Mouse (Mus musculus) B cell, adult 2 months (primary cell): ENCODE measurements at regions not wholly inside any gene's neighbourhood (a gene's known extent, or its start where the extent isn't known, plus 50 kb on each side); places are given as distances from the start of the nearest gene placed in this dataset.

Experiments
- DNase-seq, 2 experiments: peaks; one replicate each; pipeline ENCODE4 v3.0.0; 2022

- DNase-seq = no peak
Observed at GRCm38 (mm10) chr7:124868621-124869020, 575.9 kb upstream of the Kdm8 start.

- DNase-seq = no peak
Observed at GRCm38 (mm10) chr7:124880771-124881170, 563.7 kb upstream of the Kdm8 start.

- DNase-seq = no peak
Observed at GRCm38 (mm10) chr7:124907233-124907632, 537.2 kb upstream of the Kdm8 start.

GRCm38 (mm10) chr7:124907662-124908296, 536.7 kb upstream of the Kdm8 start:
- DNase-seq = no peak

GRCm38 (mm10) chr7:124914061-124914460, 530.4 kb upstream of the Kdm8 start:
- DNase-seq = no peak

GRCm38 (mm10) chr7:124914479-124914878, 530.0 kb upstream of the Kdm8 start:
- no peak for DNase-seq

GRCm38 (mm10) chr7:124914972-124915371, 529.5 kb upstream of the Kdm8 start:
- no peak for DNase-seq

- DNase-seq = no peak
Observed at GRCm38 (mm10) chr7:124915637-124916036, 528.8 kb upstream of the Kdm8 start.

- no peak for DNase-seq
Observed at GRCm38 (mm10) chr7:124917606-124918120, 526.8 kb upstream of the Kdm8 start.

- DNase-seq = no peak
Observed at GRCm38 (mm10) chr7:124922806-124923205, 521.7 kb upstream of the Kdm8 start.

- DNase-seq = no peak
Observed at GRCm38 (mm10) chr7:124933573-124933972, 510.9 kb upstream of the Kdm8 start.

- DNase-seq = no peak
Observed at GRCm38 (mm10) chr7:124939357-124939756, 505.1 kb upstream of the Kdm8 start.

- no peak for DNase-seq
Observed at GRCm38 (mm10) chr7:124941527-124941926, 502.9 kb upstream of the Kdm8 start.

GRCm38 (mm10) chr7:124946424-124946823, 498.1 kb upstream of the Kdm8 start:
- DNase-seq = no peak

GRCm38 (mm10) chr7:124957329-124957728, 487.1 kb upstream of the Kdm8 start:
- no peak for DNase-seq

GRCm38 (mm10) chr7:124974870-124975488, 469.5 kb upstream of the Kdm8 start:
- DNase-seq = no peak

- no peak for DNase-seq
Observed at GRCm38 (mm10) chr7:124989456-124989855, 455.0 kb upstream of the Kdm8 start.

GRCm38 (mm10) chr7:124990695-124991094, 453.8 kb upstream of the Kdm8 start:
- DNase-seq = no peak

- no peak for DNase-seq
Observed at GRCm38 (mm10) chr7:124996538-124996937, 447.9 kb upstream of the Kdm8 start.

- no peak for DNase-seq
Observed at GRCm38 (mm10) chr7:125000669-125001068, 443.8 kb upstream of the Kdm8 start.

GRCm38 (mm10) chr7:125005638-125006037, 438.8 kb upstream of the Kdm8 start:
- DNase-seq = no peak

- no peak for DNase-seq
Observed at GRCm38 (mm10) chr7:125019259-125019658, 425.2 kb upstream of the Kdm8 start.

GRCm38 (mm10) chr7:125024944-125025343, 419.5 kb upstream of the Kdm8 start:
- DNase-seq = no peak

GRCm38 (mm10) chr7:125033778-125034177, 410.7 kb upstream of the Kdm8 start:
- no peak for DNase-seq

- DNase-seq = no peak
Observed at GRCm38 (mm10) chr7:125034196-125034595, 410.3 kb upstream of the Kdm8 start.
